Mouse (Mus musculus): ENCODE results near the gene Calml4. TPM values are rescaled to one million over a fixed set of nuclear protein-coding genes. Genes with fewer than 3 reads are reported as not detected.
"Not testable (repeated sequence)": the region's sequence is repeated elsewhere in the genome, so short reads cannot be mapped to it uniquely, and the experiment has no call there.

Gene Calml4
- 10 to 100 TPM; 12.2 to 13.7 TPM for total RNA-seq (2021)
- long read RNA-seq, experiment 1, transcript Calml4-201 (5 exons, 864 nt): major isoform, 8 of 24 reads
- long read RNA-seq, experiment 1, partial matches to known transcripts: 9 of 24 reads
- long read RNA-seq, experiment 1, other reads (novel, unspliced or antisense): 3 of 24 reads
- long read RNA-seq, experiment 2, transcript Calml4-202 (4 exons, 699 nt): minor isoform, 8 of 56 reads
- long read RNA-seq, experiment 2, transcript Calml4-201 (5 exons, 864 nt): major isoform, 17 of 56 reads
- long read RNA-seq, experiment 2, partial matches to known transcripts: 27 of 56 reads
- long read RNA-seq, experiment 2, other reads (novel, unspliced or antisense): 1 of 56 reads

DNA sequence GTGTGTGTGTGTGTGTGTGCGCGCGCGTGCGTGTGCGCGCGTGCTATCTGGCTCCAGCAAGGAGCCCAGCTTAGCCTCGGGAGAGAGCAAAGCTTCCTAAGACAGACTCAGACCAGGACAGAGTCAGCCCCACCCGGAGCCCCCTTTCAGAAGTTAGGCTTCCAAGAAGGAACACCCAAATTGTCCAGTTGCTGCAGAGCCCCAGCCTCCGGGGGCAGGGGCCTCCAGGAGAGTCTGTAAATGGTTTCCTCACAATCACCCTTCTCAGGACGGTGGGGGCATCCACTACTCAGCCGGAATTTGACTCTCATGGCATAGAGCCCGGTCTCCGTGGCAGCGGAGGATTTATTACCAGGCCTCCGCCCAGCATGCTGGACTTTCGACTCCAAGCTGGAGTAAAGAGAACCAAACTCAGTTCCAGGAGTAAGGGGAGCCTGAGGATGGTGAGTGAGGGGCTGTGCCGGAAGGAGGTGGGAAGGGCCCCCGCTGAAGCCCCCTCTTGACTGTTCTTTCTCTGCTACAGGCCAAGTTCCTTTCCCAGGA, at the start of gene Calml4:
Calml4 (plus strand) TSS at position 362 of the 543 bp plus-strand sequence.
- DNase-seq: peak; percentile 89

DNA sequence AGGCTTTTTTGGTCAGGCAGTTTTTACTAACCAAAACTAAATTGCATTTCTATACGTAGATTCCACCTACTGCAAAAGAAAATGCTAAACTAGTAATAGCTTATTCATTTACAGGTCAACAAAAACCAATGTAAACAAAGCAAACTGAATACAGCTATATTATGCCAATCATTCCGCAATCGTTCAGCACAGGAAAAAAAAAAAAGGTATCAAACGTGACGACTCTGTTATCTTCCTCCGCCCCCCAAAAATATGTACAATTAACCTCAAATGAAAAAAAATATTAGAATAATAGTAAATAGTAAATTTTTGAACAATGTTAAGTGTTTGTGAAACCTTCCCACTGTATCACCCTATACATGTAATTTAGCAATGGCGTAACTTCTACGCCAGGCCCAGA, 47.8 kb upstream of the Calml4 start:
- DNase-seq: no peak

DNA sequence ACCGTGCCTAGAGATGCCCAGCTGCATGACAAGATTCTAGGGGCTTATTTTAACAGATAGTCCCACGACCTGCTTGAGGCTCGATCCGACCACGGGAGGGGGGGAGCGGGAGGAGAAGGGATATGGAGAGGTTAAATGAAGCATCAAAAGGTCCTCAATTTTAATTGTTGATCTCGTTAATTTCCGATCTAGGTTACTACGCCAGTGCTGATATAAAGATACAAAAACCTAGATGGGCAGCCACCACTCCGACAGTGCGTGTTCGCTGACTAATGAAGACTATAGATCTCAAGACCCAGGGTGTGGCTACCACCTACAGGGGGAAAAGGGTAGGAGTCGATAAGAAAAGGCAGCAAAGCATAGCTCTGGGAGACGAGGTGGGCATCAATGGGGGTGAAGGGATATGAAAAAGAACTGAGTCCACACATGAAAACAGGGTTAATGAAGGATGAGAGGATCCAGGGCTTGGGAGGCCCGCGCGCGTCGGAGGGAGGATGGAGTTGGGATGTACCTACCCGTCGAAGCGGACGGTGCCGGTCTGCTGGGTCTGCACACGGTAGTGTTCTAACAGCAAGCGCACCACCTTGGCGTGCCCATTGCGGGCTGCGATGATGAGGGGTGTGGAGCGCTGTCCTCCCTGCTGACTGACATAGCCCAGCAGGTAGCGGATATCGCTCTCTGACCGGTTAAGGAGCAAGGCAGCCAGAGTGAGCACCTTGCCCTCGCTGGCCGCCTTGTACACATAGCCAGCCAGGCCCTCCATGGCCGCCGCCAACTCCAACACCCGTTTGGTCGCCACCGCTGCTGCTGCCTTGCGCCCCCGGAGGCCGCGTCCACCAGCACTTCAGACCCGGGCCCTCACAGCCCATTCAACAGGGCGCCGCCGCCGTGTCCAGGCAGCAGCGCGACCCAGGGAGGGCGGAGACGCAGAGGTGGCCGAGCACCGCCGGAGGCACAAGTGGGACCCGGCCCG, 47.1 kb upstream of the Calml4 start:
- DNase-seq: no peak

DNA sequence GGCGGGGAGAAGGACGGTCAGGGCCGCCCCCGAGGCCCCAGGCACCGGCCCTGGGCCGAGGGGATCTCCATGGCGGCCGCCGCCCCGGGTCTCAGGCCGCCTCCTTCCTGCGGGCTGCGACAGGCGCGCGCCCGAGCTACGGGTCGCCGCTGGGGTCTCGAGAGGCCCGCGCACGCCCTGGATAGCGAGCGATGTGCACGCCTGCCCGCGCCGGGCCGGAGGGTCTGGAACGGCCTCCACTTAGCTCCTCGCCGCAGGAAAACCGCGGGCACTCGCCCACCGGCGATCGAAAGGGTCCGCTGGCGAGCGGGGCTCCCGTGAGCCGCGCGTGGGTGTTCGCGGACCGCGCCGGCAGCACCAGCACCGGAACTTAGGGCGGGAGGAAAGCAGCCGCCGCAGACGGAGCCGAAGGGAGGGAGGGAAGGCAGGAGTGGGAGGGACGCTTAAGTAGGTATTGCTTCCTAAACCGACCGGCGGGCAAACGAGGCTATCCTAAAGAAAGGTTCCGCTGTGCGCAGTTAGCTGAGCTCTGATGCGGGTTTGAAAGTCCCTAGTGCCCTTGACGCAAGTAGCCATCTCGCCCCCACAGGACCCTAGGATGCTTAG, 46.3 kb upstream of the Calml4 start, which contains the start of gene Fem1b:
Fem1b (minus strand) TSS at position 419 of the 606 bp plus-strand sequence.
- DNase-seq: peak; percentile 93

DNA sequence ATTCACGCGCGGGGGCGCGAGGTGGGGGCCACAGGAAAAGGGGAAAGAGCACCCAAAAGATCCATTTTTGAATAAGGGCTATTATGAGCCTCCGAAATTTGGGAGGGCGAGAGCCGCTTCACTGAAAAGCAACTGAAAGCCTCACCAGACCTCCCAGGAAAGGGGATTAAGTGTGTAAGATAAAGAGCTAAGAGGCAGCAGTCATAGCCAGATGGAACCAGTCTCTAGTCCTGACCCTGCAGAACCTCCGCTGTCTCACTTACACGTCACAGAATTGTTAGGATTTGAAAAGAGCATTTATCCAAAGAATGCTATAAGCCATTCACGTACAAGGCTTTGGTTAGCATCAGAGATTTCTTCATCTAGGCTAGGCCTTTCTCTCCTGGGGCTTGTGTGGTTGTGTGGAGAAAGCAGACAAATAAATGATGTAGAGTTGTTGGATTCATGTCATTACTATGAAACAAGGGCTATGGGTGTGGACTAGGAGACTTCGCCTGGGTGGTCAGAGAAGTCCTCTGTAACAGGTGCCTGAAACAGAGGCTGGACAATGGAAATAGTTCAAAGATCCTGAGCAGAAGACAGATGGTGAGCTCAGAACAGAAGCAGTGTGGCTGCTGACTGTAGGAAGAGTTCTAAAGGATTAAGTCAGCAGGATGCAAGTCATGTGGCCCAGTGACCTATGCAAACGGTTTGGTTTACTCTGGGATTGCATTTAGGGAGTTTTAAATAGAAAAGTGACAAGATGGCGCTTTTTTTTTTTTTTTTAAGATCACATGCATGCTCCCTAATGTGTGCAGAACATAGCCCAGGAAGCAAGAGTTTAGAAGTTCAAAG, 45.4 kb upstream of the Calml4 start:
- DNase-seq: no peak

DNA sequence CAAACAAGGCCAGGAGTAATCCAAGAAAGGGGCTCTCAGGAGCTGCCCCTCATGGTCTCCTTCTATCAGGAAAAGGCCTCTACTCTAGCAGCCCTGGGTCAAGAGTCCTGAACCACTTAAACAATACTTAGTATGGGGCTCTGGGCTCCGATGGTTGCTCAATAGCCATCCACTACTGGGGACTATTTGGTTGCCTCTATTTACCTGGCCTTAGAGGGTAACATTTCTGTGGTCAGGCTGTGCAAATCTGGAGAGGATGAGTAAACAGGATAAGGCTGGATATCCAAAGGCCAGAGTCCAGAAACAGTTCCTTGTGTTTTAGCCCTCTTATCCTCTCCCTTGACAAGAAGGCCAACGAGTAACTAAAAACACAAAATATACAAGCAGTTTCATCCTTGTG, 43.1 kb upstream of the Calml4 start:
- DNase-seq: no peak

DNA sequence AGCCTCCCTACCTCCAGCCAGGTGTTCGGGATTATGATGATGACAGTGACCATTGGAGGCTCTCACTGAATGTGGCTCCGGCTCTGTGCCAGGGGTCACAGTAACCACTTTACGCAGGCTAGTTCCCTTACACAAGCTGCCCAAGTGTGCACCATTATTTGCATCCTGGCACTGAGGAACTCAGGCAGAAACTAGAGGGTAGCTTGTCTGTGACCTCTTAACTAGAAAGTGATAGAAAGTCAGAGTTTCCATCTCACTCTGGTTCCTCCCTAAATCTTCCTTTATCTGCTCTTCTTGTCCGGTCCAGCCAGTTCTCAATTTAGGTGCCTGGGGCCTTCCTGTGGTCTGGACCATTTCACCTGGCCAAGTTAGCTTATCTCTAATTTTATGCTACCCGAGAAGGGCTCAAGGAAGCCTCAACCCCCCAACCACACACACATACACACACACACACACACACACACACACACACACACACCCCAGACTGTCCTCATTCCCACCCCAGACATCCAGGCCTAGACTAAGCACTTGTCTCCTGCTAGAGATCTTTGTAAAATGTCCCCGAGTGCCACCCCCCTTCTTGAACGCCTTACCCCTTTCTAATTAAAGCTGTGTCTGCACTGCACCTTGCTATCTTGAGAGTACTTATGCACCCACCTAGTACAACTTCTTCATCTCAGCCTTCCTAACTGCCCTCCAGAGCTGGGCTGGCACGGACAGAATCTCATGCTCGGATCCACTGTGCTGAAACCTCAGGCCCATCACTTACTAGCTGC, 41.4 kb upstream of the Calml4 start:
- no peak for DNase-seq

DNA sequence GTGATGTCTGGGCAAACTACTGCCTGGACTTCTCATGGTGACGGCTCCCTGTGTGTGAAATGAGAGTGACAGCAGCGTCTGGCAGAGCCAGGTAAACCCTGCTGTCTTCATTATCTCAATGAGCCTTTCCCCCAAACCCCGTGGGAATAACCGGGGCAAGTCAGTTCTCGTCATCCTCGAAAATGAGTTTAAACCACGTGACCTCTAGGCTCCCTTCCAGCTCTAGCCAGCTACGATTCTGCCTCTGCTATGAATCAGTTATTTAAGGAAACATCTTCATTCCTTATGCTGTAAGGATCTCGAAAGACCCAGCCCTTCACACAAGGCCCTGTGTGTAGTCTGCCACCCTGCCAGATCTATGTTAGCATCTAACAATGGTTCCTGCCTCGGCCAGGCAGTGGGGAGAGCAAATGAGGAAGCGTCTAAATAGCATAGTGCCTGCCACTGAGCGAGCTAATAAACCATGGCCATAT, 40.7 kb upstream of the Calml4 start:
- peak; percentile 38 for DNase-seq

DNA sequence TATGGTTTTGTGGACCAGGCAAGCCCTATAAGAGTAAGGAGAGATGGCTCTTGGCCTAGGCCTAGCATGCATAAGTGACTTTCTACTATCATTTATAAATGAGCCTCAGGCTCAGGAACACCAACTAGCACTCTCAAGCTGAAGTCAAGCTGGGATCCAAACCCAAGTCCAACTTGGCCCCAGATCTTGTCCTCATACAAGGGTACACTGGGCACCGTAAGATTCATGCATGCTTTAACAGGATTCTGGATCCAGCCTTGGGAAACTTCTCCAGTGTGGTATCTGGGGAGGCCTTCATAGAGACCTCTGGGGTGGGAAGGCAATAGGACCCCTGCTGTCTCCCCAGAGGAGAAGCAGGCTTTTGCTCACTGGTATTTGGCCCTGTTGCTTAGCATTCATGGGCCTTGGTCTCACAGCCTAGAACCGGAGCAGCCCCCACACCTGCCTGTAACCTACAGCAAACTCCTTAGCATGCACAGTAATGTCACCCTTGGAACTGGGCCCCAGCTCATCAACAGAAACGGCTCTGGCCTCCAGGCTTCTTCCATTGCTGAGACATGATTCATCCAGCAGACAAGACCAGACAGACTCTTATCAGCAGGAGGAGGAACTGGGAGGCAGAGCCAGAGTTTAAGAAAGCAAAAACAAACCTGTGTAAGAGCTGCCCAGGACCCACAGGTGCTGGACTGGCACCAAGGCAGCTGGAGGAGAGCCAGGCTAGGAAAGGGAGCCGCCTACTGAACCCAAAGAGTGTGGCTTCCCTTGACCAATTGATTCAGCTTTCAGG, 39.9 kb upstream of the Calml4 start:
- DNase-seq: no peak

DNA sequence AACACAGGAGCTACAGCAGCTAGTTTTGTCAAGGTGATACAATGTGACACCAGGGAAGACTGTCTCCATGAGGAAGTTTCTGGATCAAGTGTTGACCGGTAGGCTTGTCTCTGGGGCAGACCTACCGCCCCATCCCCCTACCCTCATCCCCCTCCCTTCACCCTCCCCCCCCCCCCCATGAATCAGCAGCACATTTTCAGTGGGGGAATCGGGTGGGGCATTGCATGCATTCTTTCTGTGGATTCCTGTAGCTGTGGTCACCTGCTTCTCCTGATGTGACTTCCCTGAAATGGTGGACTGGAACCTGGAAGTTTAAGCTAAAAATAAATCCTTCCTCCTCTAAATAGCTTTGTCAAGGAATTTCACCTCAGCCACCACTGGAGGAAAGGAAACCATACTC, 38.4 kb upstream of the Calml4 start:
- DNase-seq: no peak

DNA sequence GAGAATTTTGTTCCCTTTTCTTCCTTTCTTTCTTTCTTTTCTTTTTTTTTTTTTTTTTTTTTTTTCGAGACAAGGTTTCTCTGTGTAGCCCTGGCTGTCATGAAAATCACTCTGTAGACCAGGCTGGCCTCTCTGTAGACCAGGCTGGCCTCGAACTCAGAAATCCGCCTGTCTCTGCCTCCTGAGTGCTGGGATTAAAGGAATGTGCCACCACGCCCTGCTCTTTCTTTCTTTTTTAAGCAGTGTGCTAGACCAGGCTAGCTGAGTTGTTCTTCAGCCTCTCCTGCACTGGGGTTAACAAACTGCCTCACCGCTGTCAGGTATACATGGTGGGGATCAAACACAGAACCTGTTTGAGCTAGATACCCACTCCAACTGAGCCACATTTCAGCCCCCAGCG, 38.0 kb upstream of the Calml4 start:
- not testable (repeated sequence) for DNase-seq

DNA sequence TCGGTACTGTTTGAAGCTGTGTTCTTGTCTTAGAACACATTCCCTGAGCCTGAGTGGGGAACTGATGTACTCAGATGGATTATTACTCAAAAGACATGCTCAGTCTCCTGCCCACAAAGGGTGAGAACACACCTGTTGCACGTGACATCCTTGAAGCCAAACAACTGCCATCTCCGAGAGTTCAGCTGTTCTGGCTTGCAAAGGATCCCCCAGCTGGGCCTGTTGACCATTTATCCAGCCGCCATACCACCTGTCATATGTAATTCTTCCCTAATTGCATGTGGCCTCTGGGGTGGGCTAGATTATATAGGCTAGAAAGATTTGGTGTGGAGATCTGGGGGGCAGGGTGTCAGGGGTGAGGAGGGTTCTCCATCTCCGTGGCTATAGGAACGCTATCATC, 37.1 kb upstream of the Calml4 start:
- no peak for DNase-seq

DNA sequence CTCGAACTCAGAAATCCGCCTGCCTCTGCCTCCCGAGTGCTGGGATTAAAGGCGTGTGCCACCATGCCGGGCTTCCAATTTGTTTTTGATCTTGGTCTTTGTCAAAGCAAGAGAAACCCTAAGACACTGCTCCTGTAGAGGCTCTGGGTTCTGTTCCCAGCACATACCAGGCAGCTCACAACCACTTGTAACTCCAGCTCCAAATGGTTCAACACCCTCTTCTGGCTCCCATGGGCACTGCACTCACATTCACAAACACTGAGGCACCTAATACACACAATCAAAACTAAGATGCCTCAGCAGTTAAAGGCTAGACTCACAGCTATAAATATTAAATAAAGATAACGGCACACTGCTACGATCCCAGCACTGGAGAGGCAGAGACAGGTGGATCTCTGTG, 36.1 kb upstream of the Calml4 start:
- no peak for DNase-seq

DNA sequence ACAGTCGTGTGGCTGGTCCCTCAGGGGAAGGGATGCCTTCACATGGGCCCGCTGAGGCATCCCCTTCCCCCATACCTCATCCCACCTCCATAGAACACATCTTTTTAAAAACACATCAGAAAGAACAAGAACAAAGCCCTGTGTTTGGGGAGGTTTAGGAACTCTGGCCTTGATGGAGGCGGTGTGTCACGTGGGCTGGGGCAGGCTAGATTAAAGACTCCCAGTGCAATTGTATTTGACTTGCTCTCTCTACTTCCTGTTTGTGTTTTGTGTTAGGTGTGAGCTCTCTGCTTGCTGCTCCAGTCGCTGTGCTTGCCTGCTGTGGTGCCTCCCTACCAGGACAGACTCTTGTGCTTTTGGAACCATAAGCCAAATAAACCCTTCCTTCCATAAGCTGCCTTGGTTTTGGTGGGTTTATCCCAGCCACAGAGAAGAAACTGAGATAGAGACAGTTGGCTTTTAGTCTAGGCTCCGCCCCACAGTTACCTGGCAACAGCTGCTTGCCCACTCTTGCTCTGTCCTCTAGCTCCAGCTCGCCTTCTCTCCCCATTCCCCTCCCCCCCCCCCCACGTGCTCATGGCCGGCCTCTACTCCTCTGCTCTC, 32.0 kb upstream of the Calml4 start:
- no peak for DNase-seq

DNA sequence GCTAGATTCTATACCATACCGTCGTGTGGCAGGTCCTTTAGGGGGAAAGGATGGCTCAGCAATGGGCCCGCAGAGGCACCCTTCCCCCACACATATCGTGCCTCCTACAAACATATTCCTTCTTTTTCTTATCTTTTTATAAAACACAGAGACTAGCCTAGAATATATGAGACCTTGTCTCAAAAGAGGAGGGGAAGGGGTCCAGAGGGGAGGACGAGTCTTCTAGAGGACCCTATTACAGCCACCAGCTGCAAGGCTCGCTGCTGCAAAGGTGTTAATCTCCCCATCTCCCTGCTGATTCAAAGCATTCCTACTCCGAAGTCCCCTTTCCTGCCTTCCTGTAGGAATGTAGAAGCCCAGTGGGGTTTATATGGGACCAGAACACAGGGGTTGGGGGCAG, 31.4 kb upstream of the Calml4 start:
- no peak for DNase-seq

DNA sequence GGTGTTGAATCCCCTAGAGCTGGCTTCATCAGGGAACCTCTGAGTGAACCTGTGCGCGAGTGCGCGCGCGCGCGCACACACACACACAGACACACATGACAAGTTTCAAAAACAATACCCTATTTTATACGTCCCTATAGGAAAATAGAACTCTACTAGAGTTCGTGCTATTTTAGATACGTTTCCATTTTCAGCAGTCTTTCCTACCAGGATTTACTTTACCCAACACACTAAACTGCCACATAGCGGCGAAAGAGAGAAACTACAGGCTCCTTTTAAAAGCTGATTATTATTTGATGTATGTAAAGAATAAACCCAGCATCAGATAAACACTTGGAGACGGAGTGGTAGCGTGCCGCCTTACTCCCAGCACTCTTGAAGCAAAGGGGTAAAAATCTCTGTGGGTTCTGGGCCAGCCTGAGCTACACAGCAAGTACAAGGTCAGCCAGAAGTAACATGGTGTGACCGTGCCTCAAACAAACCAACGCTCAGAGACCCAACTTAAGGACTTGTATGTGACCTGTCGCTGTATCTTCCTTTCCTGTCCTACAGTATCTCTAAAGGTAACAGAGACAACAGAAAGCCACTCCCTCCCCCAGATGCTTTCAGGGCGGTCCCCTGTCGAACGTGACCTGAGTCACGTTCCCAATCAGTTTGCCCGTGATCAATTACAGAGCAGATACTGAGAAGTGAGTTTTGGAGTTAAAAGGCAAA, 29.8 kb upstream of the Calml4 start:
- DNase-seq: peak; percentile 15

DNA sequence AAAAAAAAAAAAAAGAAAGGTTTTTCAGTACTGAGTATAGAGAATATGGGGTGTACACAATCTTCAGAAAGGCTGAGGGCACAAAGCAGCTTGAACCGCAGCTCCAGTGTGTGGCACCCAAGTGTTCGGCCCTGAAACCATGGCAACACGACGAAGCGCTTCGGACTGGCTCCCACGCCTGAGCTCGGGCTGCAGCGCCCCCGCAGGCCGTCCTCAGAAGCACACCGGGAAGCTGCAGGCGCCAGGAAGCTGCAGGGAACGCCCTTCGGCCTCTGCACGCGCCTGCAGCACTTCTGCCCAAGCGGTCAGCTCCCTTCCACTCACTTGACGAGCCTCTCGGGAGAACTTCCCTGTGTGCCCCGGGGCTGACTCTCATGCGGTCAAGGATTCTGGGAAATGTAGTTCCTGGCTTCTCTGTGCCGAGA, 29.2 kb upstream of the Calml4 start:
- DNase-seq: peak; percentile 98

DNA sequence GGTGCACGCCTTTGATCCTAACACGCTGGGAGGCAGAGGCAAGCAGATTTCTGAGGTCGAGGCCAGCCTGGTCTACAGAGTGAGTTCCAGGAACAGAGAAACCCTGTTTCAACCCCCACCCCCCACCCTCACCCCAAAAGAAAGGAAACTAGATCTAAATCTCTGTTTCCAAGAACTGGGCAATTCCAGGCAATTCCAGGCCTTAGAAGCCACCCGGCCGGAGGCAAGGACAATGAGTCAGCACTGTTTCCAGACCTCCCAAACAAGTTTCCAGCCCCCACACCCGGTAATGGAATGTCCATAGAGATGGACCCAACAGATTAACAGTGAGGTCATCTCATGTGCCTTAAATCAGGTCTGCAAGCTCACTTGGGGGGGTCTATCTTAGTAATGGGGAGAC, 28.0 kb upstream of the Calml4 start:
- no peak for DNase-seq

DNA sequence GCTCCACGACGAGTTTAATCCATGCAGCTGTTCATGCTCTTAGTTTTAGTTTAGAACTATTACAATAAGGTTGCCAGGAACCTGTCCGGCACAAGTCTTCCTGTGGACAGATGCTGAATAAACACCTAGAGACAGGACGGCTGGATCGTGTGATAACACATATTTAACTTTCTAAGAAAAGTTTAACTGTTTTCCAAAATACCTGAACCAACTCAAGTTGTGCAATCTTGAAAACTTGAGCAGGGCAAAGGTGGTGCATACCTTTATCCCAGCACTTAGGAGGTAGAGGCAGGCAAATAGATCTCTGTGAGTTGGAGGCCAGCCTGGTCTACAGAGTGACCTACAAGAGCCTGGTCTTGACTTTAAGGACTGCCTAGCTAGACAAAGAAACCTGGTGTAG, 23.0 kb upstream of the Calml4 start:
- no peak for DNase-seq
